Mouse (Mus musculus) T-helper 17 cell (primary cell): ENCODE data around the gene Spag7.

Experiments used
- in situ Hi-C, 2 experiments: fragments of 300-600 bp; cut with MboI, MseI; formaldehyde crosslinking; loops; 1 replicate in 1 of 2; 2 replicates in 1 of 2; pipeline ENCODE4 v1.15.1; 2025; ENCODE audit warnings: high pct_unique_total_duplicates in 2 of 2

The Spag7 gene

DNA sequence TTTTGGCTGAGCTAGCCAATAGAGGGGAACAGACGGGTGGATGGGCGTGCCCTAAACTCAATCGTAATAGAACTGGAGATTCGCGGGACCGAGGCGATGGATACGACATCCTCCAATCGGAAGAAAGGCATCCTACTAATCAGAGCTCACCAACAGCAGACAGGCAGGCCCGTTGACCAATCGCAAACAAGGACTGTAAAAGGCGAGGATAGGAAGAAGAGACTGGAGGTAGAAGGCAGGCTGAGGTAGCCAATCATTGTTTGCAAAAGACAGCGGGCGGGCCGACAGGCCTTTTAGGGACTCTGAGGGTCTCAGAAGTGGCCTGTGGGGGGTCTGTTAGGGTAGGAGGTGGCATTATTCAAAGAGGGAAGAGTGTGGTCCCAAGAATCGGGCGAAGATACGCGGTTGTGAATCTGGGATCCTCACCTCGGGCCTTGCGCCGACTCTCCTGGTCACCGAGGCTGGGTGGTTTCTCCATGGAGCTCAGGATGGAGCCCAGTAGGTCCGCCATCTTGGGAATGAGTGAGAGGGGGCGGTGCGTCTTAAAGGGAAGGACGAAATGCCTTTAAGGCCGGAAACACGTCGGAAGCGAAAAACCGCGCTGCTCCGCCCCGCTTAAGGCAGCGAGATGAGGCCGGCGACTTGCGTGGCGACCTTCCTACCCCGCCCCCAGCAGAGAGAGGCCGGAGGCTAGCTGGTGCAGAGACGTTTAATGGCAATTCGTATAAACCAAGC is at the start of gene Spag7:
Spag7 (minus strand) TSS at position 646 of the 735 bp plus-strand sequence.
- in situ Hi-C loops: loop anchor here (10.0 to 25.0 kb wide), 3 partner anchors 754 to 1582 kb away; partner anchors contain the start of genes Gps2 (in 1 of the 2), Per1 (in 1 of the 2) and Vamp2 (in 1 of the 2)

DNA sequence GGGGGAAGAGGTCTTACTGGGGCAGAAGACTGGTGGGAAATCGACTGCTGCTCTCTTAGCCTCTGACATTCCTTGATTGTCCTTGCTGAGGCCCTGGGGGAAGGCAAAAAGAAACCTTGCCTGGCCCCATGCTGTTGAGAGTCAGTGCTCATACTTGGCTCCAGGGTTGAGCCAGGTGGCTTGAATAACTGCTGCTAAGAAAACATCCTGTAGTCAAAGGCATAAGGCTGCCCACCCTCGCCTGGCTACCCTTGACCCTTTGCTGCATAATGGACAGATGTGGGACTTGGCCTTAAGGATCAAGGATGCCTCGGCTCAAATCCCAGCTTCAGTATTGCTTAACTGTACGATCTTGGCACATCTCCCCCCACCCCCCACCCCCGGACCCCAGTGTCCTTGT is 49.3 kb upstream of the Spag7 start:
- in situ Hi-C loops: no loop called here

DNA sequence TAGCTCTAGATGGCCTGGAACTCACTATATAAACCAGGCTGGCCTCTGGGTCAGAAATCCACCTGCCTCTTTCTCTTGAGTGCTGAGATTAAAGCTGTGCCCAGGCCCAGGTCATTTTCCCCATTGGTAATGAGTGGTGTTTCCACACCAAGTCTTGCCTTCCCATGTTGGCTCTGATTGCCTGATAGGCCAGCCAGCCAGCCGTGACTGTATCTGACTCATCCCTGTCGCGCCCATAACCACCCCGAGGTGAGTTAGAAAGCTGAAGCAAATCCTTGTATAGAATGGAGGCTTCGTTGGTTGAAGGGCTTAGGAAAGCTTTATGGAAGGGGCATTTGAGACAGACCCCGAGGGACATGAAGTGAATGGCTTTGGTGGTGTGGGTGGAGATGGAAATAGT is 46.6 kb upstream of the Spag7 start:
- in situ Hi-C loops: no loop called here

DNA sequence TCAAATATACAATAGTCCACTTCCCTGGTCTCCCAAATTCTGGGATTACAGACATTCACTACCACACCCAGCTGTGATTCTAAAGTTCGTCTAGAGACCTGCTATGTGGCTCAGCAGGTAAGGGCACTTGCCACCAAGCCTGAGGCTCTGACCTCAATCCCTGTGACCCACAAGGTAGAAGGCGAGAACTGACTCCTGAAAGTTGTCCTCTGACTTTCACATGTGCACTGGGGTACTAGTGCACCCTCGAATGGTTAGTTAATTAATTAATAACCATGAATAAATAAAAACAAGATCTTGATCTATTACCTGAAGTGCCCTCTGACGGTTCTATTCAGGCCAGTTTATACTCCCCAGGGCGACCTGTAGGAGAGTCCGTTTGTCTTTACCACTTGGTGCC is 44.0 kb upstream of the Spag7 start:
- in situ Hi-C loops: no loop called here

DNA sequence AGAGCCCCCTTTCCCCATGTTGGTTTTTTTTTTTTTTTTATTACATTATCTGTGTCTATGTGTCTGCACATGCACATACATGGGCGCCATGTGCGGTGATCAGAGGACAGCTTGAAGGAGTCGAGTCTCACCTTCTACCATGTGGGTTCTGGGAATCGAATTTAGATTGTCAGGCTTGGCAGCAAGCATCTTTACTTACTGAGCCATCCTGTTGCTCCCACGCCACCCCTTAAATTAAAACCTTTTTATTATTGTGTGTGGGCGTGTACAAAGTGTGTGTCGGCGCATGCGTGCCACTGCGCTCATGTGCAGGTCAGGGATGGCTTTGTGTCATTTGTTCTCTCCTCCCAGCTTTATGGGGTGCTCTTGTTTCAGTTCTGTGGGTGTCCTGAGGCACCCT is 41.8 kb upstream of the Spag7 start:
- in situ Hi-C loops: no loop called here

DNA sequence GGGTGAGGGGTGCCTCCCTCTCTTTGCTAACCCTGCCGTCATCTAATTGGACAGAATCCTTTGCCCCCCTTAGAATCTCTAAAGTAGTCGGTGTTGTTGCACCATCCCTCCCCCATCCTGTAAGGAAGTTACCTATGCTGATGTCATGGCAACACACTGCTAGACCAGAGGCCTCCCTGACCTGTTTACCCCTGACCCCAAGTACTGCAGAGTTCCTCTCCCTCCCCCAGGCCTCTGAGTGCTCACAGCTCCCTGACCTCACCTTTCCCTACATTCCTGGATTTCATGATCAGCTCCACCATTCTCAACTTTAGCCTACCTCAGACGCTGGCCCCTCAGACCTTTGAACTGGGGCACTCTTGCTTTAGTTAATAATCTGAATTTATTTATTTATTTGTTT is 36.9 kb upstream of the Spag7 start:
- in situ Hi-C loops: no loop called here

DNA sequence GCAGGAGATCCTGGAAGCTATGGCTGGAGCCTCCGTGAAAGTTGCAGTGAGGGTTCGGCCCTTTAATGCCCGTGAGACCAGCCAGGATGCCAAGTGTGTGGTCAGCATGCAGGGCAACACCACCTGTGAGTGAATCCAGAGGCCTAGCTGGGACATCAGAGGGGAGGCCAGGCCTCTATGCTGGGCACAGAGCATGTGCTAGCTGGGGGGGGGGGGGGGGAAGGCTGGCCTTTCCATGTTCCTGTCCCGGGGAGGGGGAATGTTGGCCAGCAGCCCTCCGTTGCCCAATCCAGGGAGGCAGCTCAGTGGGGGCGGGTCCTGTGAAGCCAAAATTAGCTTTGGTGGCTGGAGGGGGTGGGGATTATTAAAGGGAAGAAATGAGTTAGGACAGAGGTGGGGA is 33.6 kb upstream of the Spag7 start:
- in situ Hi-C loops: no loop called here

DNA sequence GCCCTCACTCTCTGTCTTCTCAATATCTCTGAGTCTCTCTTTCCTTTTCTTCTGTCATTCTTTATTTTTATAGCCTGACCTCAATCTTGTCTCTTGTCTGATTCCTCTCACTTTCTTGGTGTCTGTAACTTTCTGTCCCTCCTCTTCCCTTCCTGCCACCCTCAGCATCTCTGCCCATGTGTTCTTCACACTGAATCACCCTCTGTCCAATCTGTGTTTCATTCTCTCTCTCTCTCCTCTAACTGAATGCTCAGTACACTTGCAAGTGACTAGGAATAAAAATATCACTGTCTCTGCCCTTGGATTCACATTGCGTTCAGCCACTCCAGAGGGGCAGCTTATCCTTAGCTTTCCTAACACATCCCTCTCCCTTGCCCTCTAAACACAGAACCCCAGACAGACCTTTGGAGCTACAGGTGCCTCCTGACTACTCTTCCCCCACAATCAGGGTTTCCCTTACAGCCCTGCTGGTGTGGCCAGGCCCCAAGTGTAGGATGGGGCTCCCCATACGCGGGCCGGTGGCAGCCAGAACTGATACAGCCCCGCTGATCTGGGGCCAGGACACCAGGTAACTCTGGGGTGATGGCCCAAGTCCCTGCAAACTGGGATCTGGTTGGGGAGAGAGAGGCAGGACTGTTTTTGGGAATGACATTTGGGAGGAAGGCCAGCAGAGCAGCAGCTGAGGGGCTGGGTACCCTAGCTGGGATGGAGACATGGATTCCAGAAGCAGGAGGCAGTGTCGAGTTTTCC is 32.9 kb upstream of the Spag7 start:
- in situ Hi-C loops: no loop called here

DNA sequence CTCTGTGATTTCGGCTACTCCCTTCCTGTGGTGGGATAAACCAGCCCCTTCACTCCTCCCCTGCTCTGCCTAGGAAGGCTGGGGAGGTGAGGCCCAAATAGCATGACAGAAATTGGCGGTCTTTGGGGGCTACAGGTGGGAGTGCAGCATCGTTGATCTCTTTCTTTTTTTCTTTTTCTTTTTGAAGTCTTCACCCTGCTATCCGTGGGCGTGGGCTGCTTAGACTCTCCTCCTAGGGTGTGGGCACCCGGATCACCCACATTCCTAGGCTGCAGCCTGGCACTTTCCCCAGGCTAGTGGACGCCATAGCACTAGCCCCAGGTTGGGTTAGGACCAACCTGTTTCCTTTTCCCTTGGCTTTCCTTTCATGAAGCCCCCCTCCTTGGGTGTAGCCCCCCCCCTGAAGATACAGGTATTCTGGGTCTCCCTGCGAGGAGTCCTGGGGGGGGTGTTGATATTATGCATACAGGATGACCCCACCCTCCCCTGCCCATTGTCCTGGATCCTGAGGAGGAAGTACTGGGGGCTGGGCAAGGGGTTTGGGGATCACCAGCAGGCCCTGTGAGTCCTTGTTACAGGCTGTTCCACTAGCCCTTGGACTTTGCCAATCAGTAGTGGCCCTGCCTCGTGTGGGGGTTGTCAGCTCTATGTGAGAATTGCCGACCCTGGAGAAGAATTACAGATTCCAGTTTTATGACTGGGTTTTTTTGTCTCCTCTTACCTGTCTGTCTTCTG is 32.2 kb upstream of the Spag7 start:
- in situ Hi-C loops: no loop called here

DNA sequence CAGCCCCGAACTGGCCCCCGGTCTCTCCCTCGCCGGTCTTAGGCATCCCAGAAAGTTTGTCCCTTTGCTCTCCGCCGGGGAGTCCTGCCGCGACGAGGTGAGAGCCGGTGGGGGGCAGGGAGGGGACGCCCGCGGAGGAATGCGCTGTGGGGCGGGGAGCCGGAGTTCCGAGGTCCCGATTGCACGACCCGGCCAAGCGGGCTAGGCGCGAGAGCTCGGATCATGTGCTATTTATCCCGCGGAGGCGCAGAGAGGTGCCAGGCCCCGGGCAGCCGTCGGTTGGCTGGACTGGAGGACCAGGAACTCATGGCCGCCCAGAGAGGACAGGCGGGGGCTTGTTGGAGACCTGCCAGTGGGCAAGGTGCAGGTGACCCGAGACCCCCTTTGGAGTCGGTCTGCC is 31.4 kb upstream of the Spag7 start:
- in situ Hi-C loops: no loop called here

DNA sequence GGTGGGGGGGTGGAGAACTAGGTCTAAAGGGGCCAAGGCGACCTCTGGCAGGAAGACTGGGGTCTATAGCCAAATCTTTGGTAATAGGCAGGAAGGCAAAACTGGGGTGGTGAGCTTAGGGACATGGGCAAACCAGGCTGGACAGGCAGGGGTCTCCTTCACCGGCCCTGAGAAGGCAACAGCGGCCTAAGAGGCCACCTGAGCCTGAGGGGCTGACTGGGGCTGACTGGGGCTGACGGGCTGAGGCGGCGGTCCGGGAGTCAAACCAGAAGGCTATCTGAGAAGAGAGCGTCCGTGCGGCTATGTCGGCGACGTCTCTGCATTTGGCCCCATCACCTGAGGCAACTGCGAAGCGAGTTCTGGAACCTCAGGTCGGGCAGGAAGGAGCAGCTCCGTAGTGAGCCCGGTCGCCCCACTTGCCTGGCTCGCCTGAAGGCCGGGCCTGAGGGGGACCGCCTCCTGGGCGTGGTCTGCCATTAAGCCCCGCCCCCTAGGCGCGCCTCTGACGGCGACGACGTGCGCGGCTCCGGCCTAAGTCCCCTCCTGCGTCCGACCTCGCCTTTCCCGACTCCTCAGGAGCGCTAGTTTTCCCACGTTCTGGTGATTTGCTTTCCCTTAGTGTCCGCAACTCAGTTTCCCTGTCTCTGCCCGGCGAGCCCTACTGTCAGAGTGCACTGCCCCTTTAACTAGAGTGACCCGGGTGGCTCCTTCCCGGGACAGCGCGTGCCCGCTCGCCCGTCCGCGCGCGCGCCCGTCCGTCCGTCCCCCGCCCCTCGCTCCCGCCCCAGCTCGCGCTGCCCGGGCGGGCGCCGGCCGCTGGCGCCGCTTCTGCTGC is 30.7 kb upstream of the Spag7 start, which contains the start of the genes Inca1 and Kif1c:
Inca1 (minus strand) TSS at position 434 of the 835 bp plus-strand sequence.
Kif1c (plus strand) TSS at position 827 of the 835 bp plus-strand sequence.
- in situ Hi-C loops: no loop called here

DNA sequence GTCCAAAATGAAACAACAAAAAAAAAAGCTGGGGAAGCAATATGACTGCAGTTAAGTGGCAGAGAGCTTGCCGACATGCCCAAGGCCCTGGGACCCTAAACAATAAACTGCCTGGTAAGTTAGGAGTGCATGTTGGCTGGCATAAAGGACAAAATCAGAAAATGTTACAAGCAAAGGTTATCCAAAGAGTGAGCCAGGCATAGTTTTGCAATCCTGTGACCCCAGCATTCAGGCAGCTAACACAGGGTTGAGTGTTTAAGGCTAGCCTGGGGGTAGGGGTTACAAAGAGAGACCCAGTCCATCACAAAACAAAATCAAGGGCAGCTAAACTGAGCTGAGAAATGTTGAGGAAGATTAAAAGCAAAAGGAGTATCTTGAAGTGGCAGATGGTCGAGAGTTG is 29.8 kb upstream of the Spag7 start:
- in situ Hi-C loops: no loop called here

DNA sequence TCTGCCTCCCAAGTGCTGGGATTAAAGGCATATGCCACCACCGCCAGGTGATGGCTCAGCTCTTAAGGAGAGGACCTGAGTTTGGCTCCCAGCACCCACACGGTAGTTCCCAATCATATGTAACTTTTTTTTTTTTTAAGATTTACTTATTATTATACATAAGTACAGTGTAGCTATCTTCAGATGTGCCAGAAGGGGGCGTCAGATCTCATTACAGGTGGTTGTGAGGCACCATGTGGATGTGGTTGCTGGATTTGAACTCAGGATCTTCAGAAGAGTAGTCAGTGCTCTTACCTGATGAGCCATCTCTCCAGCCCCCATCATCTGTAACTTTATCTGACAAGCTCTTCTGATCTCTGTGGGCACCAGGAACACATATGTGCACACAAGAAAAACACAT is 28.2 kb upstream of the Spag7 start:
- in situ Hi-C loops: no loop called here

DNA sequence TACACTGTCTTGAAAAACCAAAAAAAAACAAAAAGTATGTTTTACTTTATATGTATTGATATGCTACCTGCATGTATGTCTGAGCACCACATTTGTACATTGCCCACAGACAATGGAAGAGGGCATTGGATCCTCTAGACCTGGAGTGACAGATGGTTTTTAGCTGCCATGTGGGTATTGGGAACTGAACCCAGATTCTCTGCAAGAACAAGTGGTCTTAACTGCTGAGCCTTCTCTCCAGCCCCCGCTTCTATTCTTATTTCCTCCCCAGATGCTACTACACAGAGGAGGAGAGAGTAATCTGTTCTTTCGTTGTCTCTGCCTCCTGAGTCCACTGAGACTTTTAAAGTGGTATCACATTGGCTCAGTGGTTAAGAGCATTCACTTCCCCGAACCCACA is 24.3 kb upstream of the Spag7 start:
- in situ Hi-C loops: no loop called here

DNA sequence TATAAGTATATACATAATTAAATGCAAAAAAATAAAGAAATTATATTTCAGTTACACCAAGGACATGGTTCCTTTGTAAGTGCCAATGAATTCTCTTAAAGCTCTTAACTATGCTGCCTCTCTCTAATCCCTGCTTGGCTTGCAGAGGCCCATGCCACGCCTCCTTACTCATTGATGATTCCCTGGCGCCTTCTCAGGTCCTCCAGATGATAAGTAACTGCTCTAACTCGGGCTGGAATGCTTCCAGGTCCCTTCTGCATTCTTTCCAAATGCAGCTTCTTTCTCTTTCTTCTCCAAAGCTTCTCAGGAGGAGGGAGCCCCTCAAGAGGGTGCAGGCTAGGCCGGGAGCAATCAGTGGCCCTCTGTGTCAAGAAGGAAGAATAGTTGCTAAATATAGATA is 20.4 kb upstream of the Spag7 start:
- in situ Hi-C loops: loop anchor here in 1 of 2 experiments (5.0 kb wide), 1 partner anchor 63 kb away; no protein-coding TSS in a partner anchor

DNA sequence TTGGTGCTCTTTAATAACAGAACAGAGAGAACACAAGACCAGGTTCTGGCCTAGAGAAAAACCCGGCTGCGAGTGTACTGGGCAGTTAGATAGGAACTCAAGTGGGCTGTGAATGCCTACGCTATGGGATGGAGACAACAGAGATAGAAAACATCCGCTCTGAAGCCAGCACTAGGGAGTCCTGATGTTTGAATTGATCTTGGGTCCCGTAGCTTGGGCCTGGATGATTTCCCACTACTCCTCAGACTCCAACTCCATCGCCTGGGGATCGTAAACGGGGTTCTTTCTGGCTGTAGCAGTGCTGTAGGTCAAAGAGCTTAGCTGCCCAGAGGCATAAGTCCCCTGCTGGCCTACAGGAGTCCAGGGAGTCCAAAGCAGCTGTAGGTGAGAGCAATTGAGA is 19.2 kb upstream of the Spag7 start:
- in situ Hi-C loops: loop anchor here in 1 of 2 experiments (5.0 kb wide), 1 partner anchor 64 kb away; no protein-coding TSS in a partner anchor

DNA sequence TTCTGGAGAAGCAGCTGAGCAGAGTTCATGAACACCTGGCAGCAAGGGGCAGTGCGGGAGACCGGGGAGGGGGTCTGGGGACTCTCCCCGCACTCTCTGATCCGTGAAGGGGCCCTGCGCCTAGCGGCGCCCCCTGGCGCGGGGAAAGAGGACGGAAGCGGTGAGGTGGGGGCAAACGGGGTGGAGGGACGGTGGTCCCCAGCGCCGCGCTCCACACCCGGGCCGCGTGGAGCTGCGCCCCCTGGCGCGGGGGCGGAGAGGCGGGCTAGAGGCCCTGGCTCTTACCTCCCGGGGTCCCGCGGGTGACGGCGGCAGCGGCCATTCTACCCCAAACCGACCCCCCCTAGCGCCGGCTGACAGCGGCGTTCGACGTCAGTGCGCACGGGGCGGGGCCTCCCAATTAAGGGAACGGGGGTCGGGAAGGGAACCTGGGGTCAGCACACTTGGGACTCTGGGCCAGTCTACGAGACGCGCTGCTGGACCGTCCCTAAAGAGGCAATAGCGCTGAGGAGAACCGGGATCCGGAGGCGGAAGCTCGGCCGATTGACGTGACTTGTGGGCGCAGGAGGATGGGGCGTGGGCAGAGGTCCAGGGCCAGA is 18.5 kb upstream of the Spag7 start, which contains the start of gene Camta2:
Camta2 (minus strand) TSS at position 505 of the 599 bp plus-strand sequence.
- in situ Hi-C loops: loop anchor here in 1 of 2 experiments (5.0 kb wide), 1 partner anchor 65 kb away; no protein-coding TSS in a partner anchor

DNA sequence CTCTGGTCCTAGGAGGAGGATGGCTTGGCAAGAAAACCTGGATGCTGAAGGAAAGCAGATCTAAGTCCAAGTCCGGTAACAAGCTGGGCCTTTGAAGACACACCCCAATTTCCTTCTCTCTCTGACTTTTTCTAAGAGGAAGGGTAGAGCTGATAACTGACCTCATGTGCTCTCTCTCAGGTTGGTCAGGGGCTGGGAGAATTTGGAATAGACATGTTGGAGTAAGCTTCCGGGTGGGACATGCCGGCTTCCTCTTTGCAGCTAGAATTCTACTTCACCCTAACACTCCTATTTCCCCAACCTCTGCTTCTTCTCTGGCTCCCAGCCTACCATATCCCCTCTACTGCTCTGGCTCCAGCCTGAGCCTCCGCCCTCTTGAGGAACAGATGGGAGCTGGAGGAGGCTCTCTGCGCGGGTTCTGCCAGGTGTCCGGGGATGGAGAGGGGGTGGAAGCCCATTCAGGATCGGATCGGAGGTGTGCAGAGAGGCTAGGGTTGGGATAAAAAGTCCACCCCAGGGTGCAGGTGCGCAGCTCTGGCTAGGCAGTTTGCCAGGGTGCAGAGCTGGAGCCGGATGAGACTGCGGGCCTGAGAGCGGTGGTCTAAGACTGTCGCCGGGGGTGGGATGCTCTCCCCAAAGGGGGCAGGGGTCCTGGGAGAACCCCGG is 17.8 kb upstream of the Spag7 start:
- in situ Hi-C loops: loop anchor here in 1 of 2 experiments (5.0 kb wide), 1 partner anchor 65 kb away; no protein-coding TSS in a partner anchor

DNA sequence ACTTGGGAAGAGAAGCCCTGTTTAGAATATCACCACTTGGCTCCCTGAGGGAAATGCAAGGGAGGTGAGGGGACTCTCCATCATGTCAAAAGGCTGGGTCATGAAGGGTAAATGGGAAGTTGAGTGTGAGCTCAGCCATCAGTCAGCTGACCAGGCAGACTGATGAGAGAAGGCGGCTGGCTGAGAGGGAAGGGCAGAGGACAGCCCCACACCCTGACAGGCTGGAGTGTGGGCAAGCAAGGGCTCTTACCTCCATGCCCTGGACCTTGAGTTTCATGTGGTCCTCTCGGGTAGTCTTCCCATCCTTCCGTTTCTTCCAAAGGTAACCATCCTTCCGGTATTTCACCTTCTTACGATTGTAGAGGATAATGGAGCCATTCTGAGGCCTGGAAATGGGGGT is 14.4 kb upstream of the Spag7 start:
- in situ Hi-C loops: loop anchor here in 1 of 2 experiments (5.0 kb wide), 1 partner anchor 69 kb away; no protein-coding TSS in a partner anchor
